Mouse (Mus musculus) kidney, adult 2 months (tissue): ENCODE results near the gene Prkd3. TPM values are rescaled to one million over a fixed set of nuclear protein-coding genes. Genes with fewer than 3 reads are reported as not detected.

ENCODE experiments used
- DNase-seq: peaks from one replicate; pipeline ENCODE4 v3.0.0; 2021
- H3K27ac ChIP-seq: fragments of 200-500 bp; 2 replicates; pipeline ENCODE4 v1.5.1; 2012; ENCODE audit warnings: low read depth, low read length, control low read depth, inconsistent platforms; ENCODE audit not compliant: insufficient read depth
- H3K27me3 ChIP-seq: fragments of 200-500 bp; replicated peaks from 2 replicates; pipeline ENCODE4 v1.6.1; 2012; ENCODE audit warnings: mild to moderate bottlenecking, moderate library complexity, low read length, inconsistent platforms; ENCODE audit not compliant: control insufficient read depth, insufficient read depth
- H3K36me3 ChIP-seq: fragments of 200-500 bp; 2 replicates; pipeline ENCODE4 v1.6.1; 2012; ENCODE audit warnings: mild to moderate bottlenecking, moderate library complexity, low read length, inconsistent platforms; ENCODE audit not compliant: control insufficient read depth, insufficient read depth
- H3K4me1 ChIP-seq: fragments of 200-500 bp; 2 replicates; pipeline ENCODE4 v1.6.1; 2011; ENCODE audit warnings: low read length; ENCODE audit not compliant: control insufficient read depth, insufficient read depth
- H3K4me3 ChIP-seq: fragments of 200-500 bp; 2 replicates; pipeline ENCODE4 v1.5.1; 2011; ENCODE audit warnings: mild to moderate bottlenecking, low read depth, low read length, control low read depth; ENCODE audit not compliant: insufficient read depth
- CTCF ChIP-seq: fragments of 200-500 bp; conservative IDR thresholded peaks from 2 replicates; pipeline ENCODE4 v1.5.1; 2011; ENCODE audit warnings: low read depth, mild to moderate bottlenecking, control low read depth, low read length, moderate library complexity, mixed read lengths; ENCODE audit not compliant: insufficient read depth, insufficient read length
- POLR2A ChIP-seq: fragments of 200-500 bp; IDR thresholded peaks from one replicate; pipeline ENCODE4 v1.6.1; 2011; ENCODE audit warnings: low read depth, low read length, control low read depth
- WGBS: fragments of 180-500 bp; shearing (Covaris S2); methylation state at CpG from one replicate; pipeline ENCODE4 v1.1.7; 2018; 5-methylcytosine and 5-hydroxymethylcytosine counted together
- polyA plus RNA-seq: library from polyadenylated mRNA; depleted of rRNA; stranded (reverse); fragments of >200 nt; gene quantifications from 2 replicates; pipeline ENCODE4 v1.2.3, GENCODE M21; 2012

Prkd3 gene
- polyA plus RNA-seq, 1 experiment, result 10.3 TPM

GRCm38 (mm10) chr17:79052088-79052812 lies 31.6 kb upstream of the Prkd3 start:
- H3K27me3 ChIP-seq, result no peaks in the 10 kb centered on the region
- WGBS, result under 1% methylated on average over 45 of the region's 45 CpGs
- H3K36me3 ChIP-seq, result no peaks in the 10 kb centered on the region
- peak overlapping the region; percentile 52 for H3K4me3 ChIP-seq
- DNase-seq, result peak; percentile 48
- H3K4me1 ChIP-seq, result no peaks in the 10 kb centered on the region
- no peak overlapping the region for H3K27ac ChIP-seq
- TF ChIP-seq CTCF (no peak; the same call in 1 of the 2 replicates), POLR2A (no peak)

GRCm38 (mm10) chr17:79051606-79052005 lies 31.0 kb upstream of the Prkd3 start, which contains the start of gene Qpct:
Gene Qpct, plus strand, starts transcription at chr17:79051906.
- Histone ChIP-seq H3K27me3 (no peaks in the 10 kb centered on the region), H3K36me3 (no peaks in the 10 kb centered on the region), H3K27ac (no peak within 1 kb of the TSS), H3K4me1 (no peaks in the 10 kb centered on the region), H3K4me3 (peak within 1 kb of the TSS; percentile 52)
- WGBS, result 75% methylated on average over 4 of the region's 4 CpGs
- TF ChIP-seq POLR2A, result no peak
- no peak for TF ChIP-seq CTCF
- DNase-seq, result no peak

- no peak for DNase-seq
- no peak for TF ChIP-seq POLR2A
- no peak for TF ChIP-seq CTCF
- Histone ChIP-seq H3K4me1 (no peaks in the 10 kb centered on the region), H3K27me3 (no peaks in the 10 kb centered on the region), H3K27ac (no peak overlapping the region), H3K36me3 (no peaks in the 10 kb centered on the region), H3K4me3 (no peak overlapping the region)
- WGBS, result 97% methylated on average over 2 of the region's 2 CpGs
Observed at GRCm38 (mm10) chr17:79043705-79044104, 23.1 kb upstream of the Prkd3 start.

GRCm38 (mm10) chr17:79039660-79040059 lies 19.0 kb upstream of the Prkd3 start:
- Histone ChIP-seq H3K4me1 (no peaks in the 10 kb centered on the region), H3K36me3 (no peaks in the 10 kb centered on the region), H3K27ac (no peak overlapping the region), H3K4me3 (no peak overlapping the region), H3K27me3 (no peaks in the 10 kb centered on the region)
- no peak for TF ChIP-seq CTCF
- no peak for TF ChIP-seq POLR2A
- DNase-seq, result no peak

GRCm38 (mm10) chr17:79032782-79033181 lies 12.2 kb upstream of the Prkd3 start:
- H3K4me3 ChIP-seq, result no peak overlapping the region
- no peaks in the 10 kb centered on the region for H3K27me3 ChIP-seq
- DNase-seq, result no peak
- no peaks in the 10 kb centered on the region for H3K36me3 ChIP-seq
- WGBS, result 82% methylated on average over 4 of the region's 4 CpGs
- H3K4me1 ChIP-seq, result no peaks in the 10 kb centered on the region
- H3K27ac ChIP-seq, result no peak overlapping the region
- TF ChIP-seq POLR2A (no peak), CTCF (no peak)

- H3K36me3 ChIP-seq, result no peaks in the 10 kb centered on the region
- TF ChIP-seq CTCF (no peak), POLR2A (no peak)
- H3K4me3 ChIP-seq, result no peak overlapping the region
- 84% methylated on average over 5 of the region's 5 CpGs for WGBS
- DNase-seq, result no peak
- H3K4me1 ChIP-seq, result no peaks in the 10 kb centered on the region
- H3K27ac ChIP-seq, result no peak overlapping the region
- no peaks in the 10 kb centered on the region for H3K27me3 ChIP-seq
Observed at GRCm38 (mm10) chr17:79031569-79031968, 11.0 kb upstream of the Prkd3 start.

GRCm38 (mm10) chr17:79029226-79029625 lies 8.6 kb upstream of the Prkd3 start:
- Histone ChIP-seq H3K36me3 (no peaks in the 10 kb centered on the region), H3K4me1 (no peaks in the 10 kb centered on the region), H3K27me3 (no peaks in the 10 kb centered on the region), H3K27ac (no peak overlapping the region), H3K4me3 (no peak overlapping the region; the same call in 1 of the 2 replicates)
- 32% methylated on average over 3 of the region's 3 CpGs for WGBS
- no peak for TF ChIP-seq CTCF
- TF ChIP-seq POLR2A, result no peak
- DNase-seq, result peak; percentile 36
